Mouse (Mus musculus): ENCODE results near the gene Cdh12. TPM values are rescaled to one million over a fixed set of nuclear protein-coding genes. Genes with fewer than 3 reads are reported as not detected.
"Not testable (repeated sequence)": the region's sequence is repeated elsewhere in the genome, so short reads cannot be mapped to it uniquely, and the experiment has no call there.

Cdh12 gene
- polyA plus RNA-seq, 1 experiment from 2014 or later = 1.2 TPM

DNA sequence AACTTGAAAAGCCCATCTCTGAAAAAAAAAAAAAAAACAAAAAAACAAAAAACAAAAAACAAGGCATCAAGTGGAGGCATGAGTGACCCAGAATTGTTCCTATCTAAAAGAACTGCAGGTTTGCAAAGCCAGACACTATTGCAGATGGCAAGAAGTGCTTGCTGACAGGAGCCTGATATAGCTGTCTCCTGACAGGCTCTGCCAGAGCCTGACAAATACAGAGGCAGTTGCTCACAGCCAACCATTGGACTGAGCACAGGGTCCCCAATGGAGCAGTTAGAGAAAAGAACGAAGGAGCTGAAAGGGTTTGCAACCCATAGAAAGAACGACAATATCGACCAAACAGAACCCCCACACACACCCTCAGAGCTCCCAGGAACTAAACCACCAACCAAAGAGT lies 156.7 kb downstream of the Cdh12 start:
- not testable (repeated sequence) for H3K4me1 ChIP-seq; H3K4me2 ChIP-seq (replicated peaks); H3K4me3 ChIP-seq; H3K9ac ChIP-seq (replicated peaks); ATAC-seq (ENCODE audit: low FRiP score, low read depth); H3K27ac ChIP-seq (replicated peaks); H3K36me3 ChIP-seq; H3K9me3 ChIP-seq; H3K27me3 ChIP-seq
- 84% methylated on average over 3 of the region's 3 CpGs for WGBS

DNA sequence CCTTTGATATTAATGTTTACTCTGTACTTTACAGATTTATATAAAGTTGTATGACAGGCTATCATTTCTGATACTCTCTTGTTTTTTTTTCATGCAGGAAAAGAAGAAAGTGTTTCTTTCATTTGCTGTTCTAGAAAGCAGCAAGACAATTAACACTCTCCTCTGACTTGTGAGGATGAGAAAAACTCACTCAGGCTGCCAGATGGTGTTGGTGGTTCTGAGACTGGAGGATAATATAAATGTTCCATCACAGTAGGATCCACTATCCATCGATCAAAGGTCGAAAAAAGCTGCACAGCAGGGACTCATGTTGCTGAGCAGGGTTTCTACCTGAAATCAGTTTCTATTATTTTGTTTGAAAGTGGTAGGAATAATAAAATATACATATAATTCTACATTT lies 185.5 kb downstream of the Cdh12 start:
- no peaks in the 10 kb centered on the region for H3K36me3 ChIP-seq
- H3K27ac ChIP-seq (replicated peaks) = no peak overlapping the region
- no peak overlapping the region for H3K4me2 ChIP-seq (replicated peaks)
- no peak for ATAC-seq (ENCODE audit: low FRiP score, low read depth)
- WGBS = 65% methylated on average over 2 of the region's 2 CpGs
- H3K9ac ChIP-seq (replicated peaks) = no peak overlapping the region
- H3K4me1 ChIP-seq = no peaks in the 10 kb centered on the region
- H3K9me3 ChIP-seq = no peaks in the 10 kb centered on the region
- no peak overlapping the region for H3K4me3 ChIP-seq
- no peaks in the 10 kb centered on the region for H3K27me3 ChIP-seq

DNA sequence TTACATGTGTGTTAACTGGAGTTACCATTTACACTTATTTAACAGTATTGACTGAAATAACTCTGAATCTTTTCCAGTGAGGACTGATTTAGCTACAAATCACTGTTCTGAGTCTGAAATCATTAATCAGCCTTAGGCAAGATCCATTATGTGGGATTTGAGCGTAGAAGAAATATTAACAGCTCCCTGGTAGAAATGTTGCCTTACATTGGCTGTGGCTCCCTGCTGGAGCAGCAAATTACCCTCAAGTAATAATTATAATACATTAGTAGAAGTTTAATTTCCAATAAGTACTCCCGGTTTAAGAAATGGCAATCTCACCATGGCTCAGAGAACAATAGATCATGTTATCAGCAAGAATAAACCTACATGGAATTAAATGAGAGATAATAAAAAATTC lies 190.1 kb downstream of the Cdh12 start:
- ATAC-seq (ENCODE audit: low FRiP score, low read depth) = no peak
- WGBS = 84% methylated on average over 2 of the region's 2 CpGs

DNA sequence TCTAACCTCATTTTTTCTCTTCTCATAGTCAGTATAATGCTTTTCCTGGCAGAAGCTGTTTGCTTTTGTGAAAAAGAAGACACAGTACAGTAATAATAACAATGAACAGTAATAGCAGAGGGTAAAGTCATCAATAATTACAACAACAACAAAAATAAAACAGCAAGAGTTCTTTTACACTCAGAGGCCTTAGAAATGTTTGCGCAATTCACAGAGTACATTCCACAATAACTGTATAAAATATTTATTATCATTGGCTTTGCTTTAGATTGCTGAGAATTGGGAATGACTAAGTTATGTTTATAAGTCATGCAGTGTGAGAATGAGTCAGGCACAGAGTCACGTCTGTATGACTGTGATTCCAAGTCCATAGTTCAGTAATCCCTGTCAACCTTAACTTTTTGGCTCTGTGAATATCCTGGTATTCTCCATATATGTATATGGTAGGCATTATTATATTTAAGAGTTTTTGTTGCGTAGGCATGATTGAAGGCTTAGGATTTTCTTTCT lies 193.9 kb downstream of the Cdh12 start:
- Histone ChIP-seq H3K4me1 (no peaks in the 10 kb centered on the region), H3K9ac (replicated peaks) (no peak overlapping the region), H3K4me3 (no peak overlapping the region), H3K36me3 (no peaks in the 10 kb centered on the region), H3K27me3 (no peaks in the 10 kb centered on the region), H3K27ac (replicated peaks) (no peak overlapping the region), H3K9me3 (no peaks in the 10 kb centered on the region), H3K4me2 (replicated peaks) (no peak overlapping the region)
- ATAC-seq (ENCODE audit: low FRiP score, low read depth) = no peak
- 92% methylated on average over 3 of the region's 3 CpGs for WGBS

More for the DNA sequence above, 190.1 kb downstream of the Cdh12 start:
- no peak overlapping the region for H3K4me2 ChIP-seq (replicated peaks)
- H3K27ac ChIP-seq (replicated peaks) = no peak overlapping the region
- H3K36me3 ChIP-seq = no peaks in the 10 kb centered on the region
- H3K4me1 ChIP-seq = no peaks in the 10 kb centered on the region
- H3K9ac ChIP-seq (replicated peaks) = no peak overlapping the region
- no peaks in the 10 kb centered on the region for H3K9me3 ChIP-seq
- no peaks in the 10 kb centered on the region for H3K27me3 ChIP-seq
- H3K4me3 ChIP-seq = no peak overlapping the region

DNA sequence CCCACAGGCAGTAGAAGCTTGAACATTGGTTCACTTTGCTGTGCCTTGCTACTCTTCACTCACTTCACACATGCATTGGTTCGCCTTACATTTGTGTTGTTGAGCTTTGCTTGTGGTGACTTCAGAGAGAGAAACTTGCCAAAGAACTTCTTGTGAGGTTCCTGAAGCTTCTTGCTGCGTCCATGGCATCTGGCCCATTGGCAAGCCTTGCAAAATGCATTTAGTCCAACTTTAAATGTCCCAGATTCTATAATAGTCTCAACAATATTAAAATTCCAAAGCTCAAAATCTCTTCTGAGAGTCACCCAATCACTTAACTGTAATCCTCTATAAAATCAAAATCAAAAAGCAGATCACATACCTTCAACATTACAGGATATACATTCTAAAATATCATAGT lies 211.2 kb downstream of the Cdh12 start:
- Histone ChIP-seq H3K4me3 (no peak overlapping the region), H3K4me1 (no peaks in the 10 kb centered on the region), H3K36me3 (no peaks in the 10 kb centered on the region), H3K9ac (replicated peaks) (no peak overlapping the region), H3K27ac (replicated peaks) (no peak overlapping the region), H3K27me3 (no peaks in the 10 kb centered on the region), H3K4me2 (replicated peaks) (no peak overlapping the region), H3K9me3 (no peaks in the 10 kb centered on the region)
- ATAC-seq (ENCODE audit: low FRiP score, low read depth) = no peak
- 82% methylated on average over 2 of the region's 2 CpGs for WGBS

DNA sequence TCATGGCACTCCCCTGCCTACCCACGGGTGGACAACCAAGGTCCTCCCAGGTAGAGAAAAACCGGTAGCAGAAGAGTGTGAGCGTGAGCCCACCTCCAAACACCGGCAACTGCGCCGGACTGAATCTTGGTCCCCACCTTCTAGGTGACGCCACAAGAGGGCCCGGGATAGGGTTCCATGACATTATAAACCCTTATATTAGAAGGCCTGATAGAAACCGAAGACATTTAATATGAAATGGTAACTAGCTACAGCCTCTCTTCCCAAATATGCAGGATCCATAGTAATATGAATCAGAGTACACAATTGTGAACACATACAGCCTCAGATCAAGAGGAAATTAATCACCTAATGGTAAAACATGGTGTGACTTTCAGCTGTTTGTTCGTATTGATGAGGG lies 217.6 kb downstream of the Cdh12 start, which contains the start of gene Acot10:
Gene Acot10 (minus strand): TSS at position 101 of the 400 bp plus-strand sequence.
- Histone ChIP-seq H3K4me2 (replicated peaks) (no peak within 1 kb of the TSS), H3K27me3 (no peaks in the 10 kb centered on the region), H3K27ac (replicated peaks) (no peak within 1 kb of the TSS), H3K4me1 (no peaks in the 10 kb centered on the region), H3K4me3 (no peak within 1 kb of the TSS), H3K9me3 (no peaks in the 10 kb centered on the region), H3K36me3 (no peaks in the 10 kb centered on the region), H3K9ac (replicated peaks) (no peak within 1 kb of the TSS)
- ATAC-seq (ENCODE audit: low FRiP score, low read depth) = no peak
- WGBS = 94% methylated on average over 10 of the region's 10 CpGs

DNA sequence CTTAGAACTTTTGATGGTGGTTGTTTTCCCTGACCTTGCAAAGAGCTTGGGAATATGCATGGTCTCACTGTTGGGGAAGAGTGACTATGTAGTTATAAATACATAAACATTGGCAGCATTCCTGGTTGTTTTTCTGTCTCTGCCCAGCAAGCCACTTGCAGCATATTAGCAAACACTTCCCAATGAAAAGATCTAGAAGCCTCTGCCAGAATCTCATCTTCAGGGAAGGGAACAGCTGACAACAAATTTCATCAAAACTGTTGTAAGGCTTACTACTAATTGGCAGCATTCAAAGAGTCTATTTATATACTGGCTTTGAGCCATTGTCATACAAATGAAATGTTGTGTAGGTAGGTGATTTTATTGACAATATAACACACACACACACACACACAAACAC lies 218.3 kb downstream of the Cdh12 start:
- H3K27me3 ChIP-seq = no peaks in the 10 kb centered on the region

DNA sequence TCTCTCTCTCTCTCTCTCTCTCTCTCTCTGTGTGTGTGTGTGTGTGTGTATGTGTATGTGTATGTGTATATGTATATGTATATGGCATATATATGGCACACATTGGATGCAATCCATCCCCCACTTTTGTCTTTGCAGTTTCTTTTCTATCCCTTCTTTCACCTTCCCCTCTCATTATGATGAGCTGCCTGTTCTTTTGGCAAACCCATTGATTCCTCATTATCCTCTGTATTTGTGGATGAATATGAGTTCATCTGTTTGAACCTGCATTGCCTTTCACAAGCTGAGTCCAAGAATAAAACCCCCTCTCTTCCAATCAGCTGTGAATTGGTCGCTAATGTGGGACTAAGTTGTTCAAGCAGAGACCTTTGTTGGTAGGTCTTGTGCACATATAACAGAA lies 218.9 kb downstream of the Cdh12 start:
- Histone ChIP-seq H3K27ac (replicated peaks) (no peak overlapping the region), H3K27me3 (no peaks in the 10 kb centered on the region), H3K9me3 (no peaks in the 10 kb centered on the region), H3K4me3 (no peak overlapping the region), H3K9ac (replicated peaks) (no peak overlapping the region), H3K4me2 (replicated peaks) (no peak overlapping the region), H3K4me1 (no peaks in the 10 kb centered on the region), H3K36me3 (no peaks in the 10 kb centered on the region)
- ATAC-seq (ENCODE audit: low FRiP score, low read depth) = no peak
- whole genome bisulfite sequencing = 65% methylated on average over 1 of the region's 1 CpGs

More for the DNA sequence above, 218.3 kb downstream of the Cdh12 start:
- no peak for ATAC-seq (ENCODE audit: low FRiP score, low read depth)
- Histone ChIP-seq H3K4me3 (no peak overlapping the region), H3K27ac (replicated peaks) (no peak overlapping the region), H3K4me2 (replicated peaks) (no peak overlapping the region), H3K36me3 (no peaks in the 10 kb centered on the region), H3K4me1 (no peaks in the 10 kb centered on the region), H3K9me3 (no peaks in the 10 kb centered on the region), H3K9ac (replicated peaks) (no peak overlapping the region)

DNA sequence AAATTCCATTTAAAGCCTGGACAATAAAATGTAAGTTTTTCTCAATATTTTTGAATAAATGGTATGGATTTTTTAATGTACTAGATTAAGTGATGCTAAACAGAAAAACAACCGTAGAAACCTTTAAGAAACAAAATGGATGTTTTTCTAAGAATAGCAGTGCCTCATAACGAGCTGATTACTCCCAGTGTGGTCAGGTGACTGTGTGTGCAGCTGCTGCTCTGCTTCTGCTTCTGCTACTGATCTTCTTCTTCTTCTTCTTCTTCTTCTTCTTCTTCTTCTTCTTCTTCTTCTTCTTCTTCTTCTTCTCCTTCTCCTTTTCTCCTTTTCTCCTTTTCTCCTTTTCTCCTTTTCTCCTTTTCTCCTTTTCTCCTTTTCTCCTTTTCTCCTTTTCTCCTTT lies 220.4 kb downstream of the Cdh12 start:
- not testable (repeated sequence) for H3K9me3 ChIP-seq; H3K27me3 ChIP-seq; H3K4me2 ChIP-seq (replicated peaks); H3K9ac ChIP-seq (replicated peaks); H3K36me3 ChIP-seq; H3K27ac ChIP-seq (replicated peaks); H3K4me3 ChIP-seq; ATAC-seq (ENCODE audit: low FRiP score, low read depth); H3K4me1 ChIP-seq
- 76% methylated on average over 2 of the region's 2 CpGs for WGBS

DNA sequence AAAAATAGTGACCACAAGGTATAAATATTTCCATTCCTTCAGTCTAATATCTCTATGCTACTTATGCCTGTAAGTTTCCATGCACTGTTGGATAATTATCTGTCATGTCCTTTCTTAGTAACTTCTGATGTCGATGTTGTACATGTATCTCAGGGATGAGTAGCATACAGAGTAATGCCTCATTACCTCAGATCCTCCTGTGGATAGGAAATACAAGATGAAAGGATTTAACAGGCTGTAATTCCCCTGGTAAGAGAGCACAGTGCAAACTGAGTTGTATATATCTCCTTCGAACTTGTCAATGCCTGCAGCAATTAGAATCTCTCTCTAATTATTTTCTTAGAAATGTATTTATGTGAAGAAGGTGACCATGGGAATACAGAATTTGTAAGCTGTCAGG lies 233.7 kb downstream of the Cdh12 start:
- H3K9me3 ChIP-seq = no peaks in the 10 kb centered on the region
- H3K36me3 ChIP-seq = no peaks in the 10 kb centered on the region
- ATAC-seq (ENCODE audit: low FRiP score, low read depth) = peak; percentile 30; the same call in 1 of the 2 replicates
- 70% methylated on average over 2 of the region's 2 CpGs for WGBS
- no peak overlapping the region for H3K4me3 ChIP-seq
- no peaks in the 10 kb centered on the region for H3K4me1 ChIP-seq
- H3K27me3 ChIP-seq = no peaks in the 10 kb centered on the region
- H3K4me2 ChIP-seq (replicated peaks) = no peak overlapping the region
- H3K27ac ChIP-seq (replicated peaks) = no peak overlapping the region
- H3K9ac ChIP-seq (replicated peaks) = no peak overlapping the region

DNA sequence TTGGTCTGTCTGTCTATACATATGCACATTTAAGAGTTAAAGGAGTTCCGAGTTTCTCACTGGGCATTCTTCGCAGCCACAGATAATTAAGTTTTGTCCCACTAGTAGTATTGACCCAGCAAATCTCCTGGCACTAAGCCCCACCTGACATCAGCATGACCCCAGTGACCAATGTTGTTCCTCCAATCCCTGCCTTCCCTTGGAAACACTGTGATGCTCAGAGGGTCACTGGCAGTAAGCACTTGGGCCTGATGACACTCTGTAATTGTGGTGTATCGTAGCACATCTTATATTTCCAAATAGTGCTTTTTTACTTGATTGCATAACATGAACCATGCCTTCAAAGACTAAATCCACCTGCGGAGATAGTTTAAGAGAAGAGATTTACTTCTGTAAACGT lies 235.1 kb downstream of the Cdh12 start:
- no peaks in the 10 kb centered on the region for H3K4me1 ChIP-seq
- H3K4me3 ChIP-seq = no peak overlapping the region
- no peak overlapping the region for H3K27ac ChIP-seq (replicated peaks)
- H3K4me2 ChIP-seq (replicated peaks) = no peak overlapping the region
- WGBS = 56% methylated on average over 5 of the region's 5 CpGs
- H3K27me3 ChIP-seq = no peaks in the 10 kb centered on the region
- no peaks in the 10 kb centered on the region for H3K36me3 ChIP-seq
- peak; percentile 68 for ATAC-seq (ENCODE audit: low FRiP score, low read depth)
- H3K9ac ChIP-seq (replicated peaks) = no peak overlapping the region
- no peaks in the 10 kb centered on the region for H3K9me3 ChIP-seq

DNA sequence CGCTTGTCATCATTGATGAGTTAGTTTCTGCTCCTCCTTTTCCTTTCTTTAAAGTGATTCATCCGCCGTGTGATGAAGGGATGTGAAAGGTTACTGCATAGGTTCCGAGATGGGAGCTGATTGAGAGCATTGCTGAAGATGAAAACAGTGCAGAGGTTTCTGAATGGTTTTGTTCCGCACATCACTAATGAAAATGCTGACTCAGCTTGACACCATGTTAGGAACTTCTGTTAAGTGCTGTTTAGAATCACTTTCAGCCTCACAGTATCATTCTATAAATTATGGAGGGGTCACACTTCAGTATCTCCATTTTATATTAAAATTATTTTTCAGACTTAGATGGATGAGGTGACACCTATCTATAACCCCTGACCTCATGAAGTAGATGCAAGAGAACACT lies 247.2 kb downstream of the Cdh12 start:
- H3K4me2 ChIP-seq (replicated peaks) = no peak overlapping the region

DNA sequence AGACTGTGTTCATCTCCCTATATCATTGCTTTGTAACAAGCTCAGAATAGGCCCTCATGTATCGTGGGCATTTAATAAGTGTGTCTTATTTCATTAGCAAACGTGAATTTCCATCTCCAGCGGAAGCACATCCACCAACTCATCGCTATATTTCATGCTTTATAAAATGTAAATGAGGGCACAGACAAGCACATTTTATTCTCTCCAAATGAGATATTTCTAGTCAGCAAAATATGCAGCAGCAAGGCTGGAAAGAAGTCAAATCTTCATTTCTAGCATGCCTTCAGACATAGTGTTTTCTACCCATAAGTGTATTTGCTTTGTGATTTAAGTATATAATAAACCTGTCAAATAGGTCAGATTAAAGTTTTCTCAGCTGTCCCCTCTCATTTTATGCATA lies 262.8 kb downstream of the Cdh12 start:
- H3K4me2 ChIP-seq (replicated peaks) = no peak overlapping the region
- 88% methylated on average over 4 of the region's 4 CpGs for WGBS
- H3K9me3 ChIP-seq = no peaks in the 10 kb centered on the region
- no peak for ATAC-seq (ENCODE audit: low FRiP score, low read depth)
- H3K4me1 ChIP-seq = no peaks in the 10 kb centered on the region
- no peak overlapping the region for H3K9ac ChIP-seq (replicated peaks)
- H3K27ac ChIP-seq (replicated peaks) = no peak overlapping the region
- H3K36me3 ChIP-seq = no peaks in the 10 kb centered on the region
- H3K4me3 ChIP-seq = no peak overlapping the region
- H3K27me3 ChIP-seq = no peaks in the 10 kb centered on the region

More for the DNA sequence above, 247.2 kb downstream of the Cdh12 start:
- Histone ChIP-seq H3K4me3 (no peak overlapping the region), H3K36me3 (no peaks in the 10 kb centered on the region), H3K4me1 (no peaks in the 10 kb centered on the region), H3K27ac (replicated peaks) (no peak overlapping the region), H3K9me3 (no peaks in the 10 kb centered on the region), H3K9ac (replicated peaks) (no peak overlapping the region), H3K27me3 (no peaks in the 10 kb centered on the region)
- 85% methylated on average over 5 of the region's 5 CpGs for WGBS
- ATAC-seq (ENCODE audit: low FRiP score, low read depth) = no peak
